Mouse (Mus musculus): ENCODE measurements around the gene B3gnt8. TPM values are rescaled to one million over a fixed set of nuclear protein-coding genes. Genes with fewer than 3 reads are reported as not detected.

Gene B3gnt8
- total RNA-seq, 2 experiments from 2014 or later = 0.86 to 1.0 TPM

GRCm38 (mm10) chr7:25618865-25619721 lies 7.4 kb upstream of the B3gnt8 start, which contains the start of gene Dmac2:
TSS of gene Dmac2 (plus strand) at chr7:25619414.
- DNase-seq (ENCODE audit: low spot score in 2 of 2) = peak; percentile 93 to 94

GRCm38 (mm10) chr7:25619722-25619991 lies 6.8 kb upstream of the B3gnt8 start:
- DNase-seq (ENCODE audit: low spot score in 2 of 2) = no peak

GRCm38 (mm10) chr7:25620101-25620500 lies 6.4 kb upstream of the B3gnt8 start:
- DNase-seq (ENCODE audit: low spot score in 2 of 2) = no peak

GRCm38 (mm10) chr7:25620751-25621150 lies 5.7 kb upstream of the B3gnt8 start:
- no peak for DNase-seq (ENCODE audit: low spot score in 2 of 2)

GRCm38 (mm10) chr7:25623857-25624370 lies 2.5 kb upstream of the B3gnt8 start:
- DNase-seq (ENCODE audit: low spot score in 2 of 2) = peak in 1 of 2 experiments; percentile 37

- no peak for DNase-seq (ENCODE audit: low spot score in 2 of 2)
These were observed 1.6 kb upstream of the B3gnt8 start for GRCm38 (mm10) chr7:25624851-25625250.

- no peak for DNase-seq (ENCODE audit: low spot score in 2 of 2)
These were observed 732 bp upstream of the B3gnt8 start for GRCm38 (mm10) chr7:25625594-25626250.

- DNase-seq (ENCODE audit: low spot score in 2 of 2) = no peak
These were observed 1.2 kb downstream of the B3gnt8 start for GRCm38 (mm10) chr7:25627431-25628322.

GRCm38 (mm10) chr7:25628323-25628620 lies 1.8 kb downstream of the B3gnt8 start:
- DNase-seq (ENCODE audit: low spot score in 2 of 2) = no peak

GRCm38 (mm10) chr7:25632679-25633078 lies 6.2 kb downstream of the B3gnt8 start:
- no peak for DNase-seq (ENCODE audit: low spot score in 2 of 2)

GRCm38 (mm10) chr7:25636373-25636772 lies 9.9 kb downstream of the B3gnt8 start:
- DNase-seq (ENCODE audit: low spot score in 2 of 2) = no peak

- no peak for DNase-seq (ENCODE audit: low spot score in 2 of 2)
These were observed 10.6 kb downstream of the B3gnt8 start for GRCm38 (mm10) chr7:25637099-25637498.

GRCm38 (mm10) chr7:25639754-25640153 lies 13.3 kb downstream of the B3gnt8 start:
- DNase-seq (ENCODE audit: low spot score in 2 of 2) = peak; percentile 55 to 59

- DNase-seq (ENCODE audit: low spot score in 2 of 2) = no peak
These were observed 17.7 kb downstream of the B3gnt8 start for GRCm38 (mm10) chr7:25644136-25644535.

GRCm38 (mm10) chr7:25644631-25645030 lies 18.2 kb downstream of the B3gnt8 start:
- no peak for DNase-seq (ENCODE audit: low spot score in 2 of 2)

GRCm38 (mm10) chr7:25645074-25645473 lies 18.6 kb downstream of the B3gnt8 start:
- no peak for DNase-seq (ENCODE audit: low spot score in 2 of 2)

- no peak for DNase-seq (ENCODE audit: low spot score in 2 of 2)
These were observed 21.2 kb downstream of the B3gnt8 start for GRCm38 (mm10) chr7:25647574-25648123.

- DNase-seq (ENCODE audit: low spot score in 2 of 2) = no peak
These were observed 23.4 kb downstream of the B3gnt8 start for GRCm38 (mm10) chr7:25649839-25650238.

GRCm38 (mm10) chr7:25651281-25651680 lies 24.8 kb downstream of the B3gnt8 start:
- no peak for DNase-seq (ENCODE audit: low spot score in 2 of 2)

- no peak for DNase-seq (ENCODE audit: low spot score in 2 of 2)
These were observed 25.8 kb downstream of the B3gnt8 start for GRCm38 (mm10) chr7:25652244-25652759.
